Comparison of ENCODE assay signal across 8 mouse cellular contexts in genomic region chr4:47293771-47294543, GRCm38 (mm10). TPM values are rescaled to one million over a fixed set of nuclear protein-coding genes. Genes with fewer than 3 reads are reported as not detected.
DNase-seq lines count a peak whose midpoint lies in the region; ATAC-seq and TF ChIP-seq lines count a peak whose summit lies in the region.

No protein-coding gene starts in this region.

- no peak overlapping the region for H3K4me3 ChIP-seq in heart, embryonic 10.5 days
- no peak overlapping the region for H3K4me3 ChIP-seq in kidney, embryonic 16.5 days (ENCODE audit: low read length)
- H3K4me3 ChIP-seq in lung, adult 2 months (replicated peaks; ENCODE audit: extremely low read depth, low read depth, low read length), result no peak overlapping the region
- H3K4me3 ChIP-seq in small intestine, adult 2 months (ENCODE audit: low read depth, low read length), result no peak overlapping the region
- H3K4me3 ChIP-seq in midbrain, embryonic 16.5 days (ENCODE audit: low read depth, low read length), result no peak overlapping the region

- no peak overlapping the region for H3K4me2 ChIP-seq in kidney, embryonic 16.5 days (replicated peaks; ENCODE audit: low read depth, low read length)
- no peak overlapping the region for H3K4me2 ChIP-seq in midbrain, embryonic 16.5 days (ENCODE audit: low read length)

- 0 out of 2 replicates have a peak, but pooled peaks cover 3% of the 10 kb centered on the region for H3K36me3 ChIP-seq in heart, embryonic 10.5 days
- H3K36me3 ChIP-seq in kidney, embryonic 16.5 days (ENCODE audit: insufficient read depth, low read length), result peaks cover 12% of the 10 kb centered on the region
- no peaks in the 10 kb centered on the region for H3K36me3 ChIP-seq in small intestine, adult 2 months (ENCODE audit: control insufficient read depth, insufficient read depth, low read length)
- peaks cover 5% of the 10 kb centered on the region; the same call in 1 of the 2 replicates for H3K36me3 ChIP-seq in midbrain, embryonic 16.5 days (ENCODE audit: control insufficient read depth, insufficient read depth, low read length)

- ATAC-seq in kidney, embryonic 16.5 days (ENCODE audit: low FRiP score, low TSS enrichment), result peak; percentile 55; the same call in 1 of the 2 replicates
- ATAC-seq in midbrain, embryonic 16.5 days, result no peak

- TF ChIP-seq CTCF in lung, adult 2 months (IDR thresholded peaks at IDR 0.05; ENCODE audit: insufficient read depth, low read length), result no peak
- no peak for TF ChIP-seq CTCF in small intestine, adult 2 months (IDR thresholded peaks at IDR 0.05; ENCODE audit: extremely low read depth, insufficient read length, insufficient replicate concordance, low read depth, low read length)

- H3K27ac ChIP-seq in heart, embryonic 10.5 days, result no peak overlapping the region
- peak overlapping the region; percentile 26; the same call in 1 of the 2 replicates for H3K27ac ChIP-seq in kidney, embryonic 16.5 days (ENCODE audit: low read length)
- H3K27ac ChIP-seq in small intestine, adult 2 months (ENCODE audit: insufficient read depth, low read depth, low read length), result peak overlapping the region; percentile 84
- no peak overlapping the region for H3K27ac ChIP-seq in midbrain, embryonic 16.5 days (ENCODE audit: low read length)

- intact Hi-C loops in gastrocnemius, postnatal 14 days (cut with DNase I; ENCODE audit: low total_unique reads), result no loop called here

- H3K4me1 ChIP-seq in heart, embryonic 10.5 days, result peaks cover 30% of the 10 kb centered on the region
- peaks cover 18% of the 10 kb centered on the region for H3K4me1 ChIP-seq in kidney, embryonic 16.5 days (ENCODE audit: insufficient read depth, low read length)
- H3K4me1 ChIP-seq in lung, adult 2 months (ENCODE audit: control insufficient read depth, insufficient read depth, low read length), result peaks cover 7% of the 10 kb centered on the region
- H3K4me1 ChIP-seq in small intestine, adult 2 months (ENCODE audit: control insufficient read depth, insufficient read depth, insufficient read length, low read length), result peaks cover 10% of the 10 kb centered on the region
- no peaks in the 10 kb centered on the region for H3K4me1 ChIP-seq in midbrain, embryonic 16.5 days (ENCODE audit: control insufficient read depth, insufficient read depth, low read length)

- no peak for TF ChIP-seq POLR2A in lung, adult 2 months (IDR thresholded peaks at IDR 0.05; ENCODE audit: borderline replicate concordance, extremely low read depth, low read depth, low read length)
- no peak for TF ChIP-seq POLR2A in small intestine, adult 2 months (IDR thresholded peaks at IDR 0.05; ENCODE audit: low read depth, low read length)

- WGBS in heart, embryonic 10.5 days, result 70% methylated on average over 16 of the region's 16 CpGs
- WGBS in kidney, embryonic 16.5 days, result 60% methylated on average over 16 of the region's 16 CpGs
- 31% methylated on average over 16 of the region's 16 CpGs for WGBS in lung, adult 2 months
- WGBS in small intestine, adult 2 months, result 16% methylated on average over 16 of the region's 16 CpGs
- 68% methylated on average over 16 of the region's 16 CpGs for WGBS in midbrain, embryonic 16.5 days

- DNase-seq in heart, adult 11 months, result peak; percentile 98
- DNase-seq in heart, embryonic 10.5 days (ENCODE audit: low spot score), result no peak
- DNase-seq in brain, adult 2 months (ENCODE audit: low read depth, low spot score), result peak; percentile 92
- DNase-seq in gastrocnemius, postnatal 14 days, result peak; percentile 79
- DNase-seq in lung, adult 2 months, result peak; percentile 59

- H3K27me3 ChIP-seq in heart, embryonic 10.5 days (ENCODE audit: insufficient read depth, poor library complexity, severe bottlenecking), result no peaks in the 10 kb centered on the region; the same call in 1 of the 2 replicates
- no peaks in the 10 kb centered on the region for H3K27me3 ChIP-seq in kidney, embryonic 16.5 days (ENCODE audit: insufficient read depth, low read length)
- H3K27me3 ChIP-seq in small intestine, adult 2 months (ENCODE audit: control insufficient read depth, insufficient read depth, low read length), result no peaks in the 10 kb centered on the region
- H3K27me3 ChIP-seq in midbrain, embryonic 16.5 days (ENCODE audit: control insufficient read depth, insufficient read depth, low read depth, low read length), result no peaks in the 10 kb centered on the region

- peaks cover 5% of the 10 kb centered on the region; the same call in 1 of the 2 replicates for H3K9me3 ChIP-seq in heart, embryonic 10.5 days
- H3K9me3 ChIP-seq in kidney, embryonic 16.5 days (ENCODE audit: low read length), result peaks cover 8% of the 10 kb centered on the region
- no peaks in the 10 kb centered on the region; the same call in 1 of the 2 replicates for H3K9me3 ChIP-seq in midbrain, embryonic 16.5 days (replicated peaks; ENCODE audit: control insufficient read depth, low read length, poor library complexity, severe bottlenecking)

- H3K9ac ChIP-seq in kidney, embryonic 16.5 days (replicated peaks; ENCODE audit: low read length), result no peak overlapping the region
- H3K9ac ChIP-seq in midbrain, embryonic 16.5 days (ENCODE audit: low read depth, low read length), result no peak overlapping the region

RNA-seq across cellular contexts. Expression of gene Tgfbr1, which starts 59.1 kb away (rescaled TPM):
- polyA plus RNA-seq in heart, embryonic 10.5 days (2016; fragmentation: Nextera tagmentation; extraction: Ambion mirVana), result 47.9 and 51.9 TPM in 2 replicates
- total RNA-seq in gastrocnemius, postnatal 14 days (2021), result 10 to 100 TPM; 17.7 to 18.7 TPM
- polyA plus RNA-seq in kidney, embryonic 16.5 days (2015; fragmentation: Nextera tagmentation; extraction: Ambion mirVana), result 44.7 and 50.0 TPM in 2 replicates
- 6.2 and 9.9 TPM in 2 replicates for polyA plus RNA-seq in lung, adult 2 months (2012; rRNA removed)
- 0.84 and 1.7 TPM in 2 replicates for polyA plus RNA-seq in small intestine, adult 2 months (2012; rRNA removed)
- 30.2 and 37.8 TPM in 2 replicates for polyA plus RNA-seq in midbrain, embryonic 16.5 days (2015; fragmentation: Nextera tagmentation; extraction: Ambion mirVana)

Comparison
In these comparisons a context has a peak if more than half of its experiments do, and no peak if none do; other contexts are left out.
1. H3K27ac ChIP-seq: peak in kidney, embryonic 16.5 days (single experiment) and small intestine, adult 2 months (single experiment); none in heart, embryonic 10.5 days (single experiment) and midbrain, embryonic 16.5 days (single experiment).